Mouse (Mus musculus) kidney, adult 2 months (tissue): ENCODE measurements around the gene Dlx3. TPM values are rescaled to one million over a fixed set of nuclear protein-coding genes. Genes with fewer than 3 reads are reported as not detected.

Experiments used
- DNase-seq: peaks from one replicate; pipeline ENCODE4 v3.0.0; 2021
- H3K27ac ChIP-seq: fragments of 200-500 bp; 2 replicates; pipeline ENCODE4 v1.5.1; 2012; ENCODE audit warnings: low read depth, low read length, control low read depth, inconsistent platforms; ENCODE audit not compliant: insufficient read depth
- H3K27me3 ChIP-seq: fragments of 200-500 bp; replicated peaks from 2 replicates; pipeline ENCODE4 v1.6.1; 2012; ENCODE audit warnings: mild to moderate bottlenecking, moderate library complexity, low read length, inconsistent platforms; ENCODE audit not compliant: control insufficient read depth, insufficient read depth
- H3K36me3 ChIP-seq: fragments of 200-500 bp; 2 replicates; pipeline ENCODE4 v1.6.1; 2012; ENCODE audit warnings: mild to moderate bottlenecking, moderate library complexity, low read length, inconsistent platforms; ENCODE audit not compliant: control insufficient read depth, insufficient read depth
- H3K4me1 ChIP-seq: fragments of 200-500 bp; 2 replicates; pipeline ENCODE4 v1.6.1; 2011; ENCODE audit warnings: low read length; ENCODE audit not compliant: control insufficient read depth, insufficient read depth
- H3K4me3 ChIP-seq: fragments of 200-500 bp; 2 replicates; pipeline ENCODE4 v1.5.1; 2011; ENCODE audit warnings: mild to moderate bottlenecking, low read depth, low read length, control low read depth; ENCODE audit not compliant: insufficient read depth
- CTCF ChIP-seq: fragments of 200-500 bp; conservative IDR thresholded peaks from 2 replicates; pipeline ENCODE4 v1.5.1; 2011; ENCODE audit warnings: low read depth, mild to moderate bottlenecking, control low read depth, low read length, moderate library complexity, mixed read lengths; ENCODE audit not compliant: insufficient read depth, insufficient read length
- POLR2A ChIP-seq: fragments of 200-500 bp; IDR thresholded peaks from one replicate; pipeline ENCODE4 v1.6.1; 2011; ENCODE audit warnings: low read depth, low read length, control low read depth
- WGBS: fragments of 180-500 bp; shearing (Covaris S2); methylation state at CpG from one replicate; pipeline ENCODE4 v1.1.7; 2018; 5-methylcytosine and 5-hydroxymethylcytosine counted together
- polyA plus RNA-seq: library from polyadenylated mRNA; depleted of rRNA; stranded (reverse); fragments of >200 nt; gene quantifications from 2 replicates; pipeline ENCODE4 v1.2.3, GENCODE M21; 2012

The Dlx3 gene
- polyA plus RNA-seq, 1 experiment: 0.05 TPM

DNA sequence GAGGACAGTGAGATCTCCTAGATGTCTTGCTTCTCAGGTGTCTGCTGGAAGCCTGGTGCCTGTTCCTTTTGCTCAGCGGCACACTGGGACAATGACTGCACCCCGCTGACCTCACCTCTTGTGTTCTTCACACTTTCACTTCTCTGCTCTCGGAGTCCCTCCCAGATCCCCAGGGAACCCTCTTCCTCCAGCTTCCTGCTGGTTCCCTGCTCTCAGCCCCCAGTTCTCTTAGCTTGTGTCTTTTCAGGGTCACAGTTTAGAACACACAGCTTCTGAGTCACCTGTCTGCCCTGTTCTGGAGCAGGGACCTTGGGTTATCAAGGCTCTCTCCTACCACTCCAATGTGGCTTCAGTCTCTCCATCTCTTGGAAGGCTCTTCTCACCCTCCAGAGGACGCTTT, 35.7 kb upstream of the Dlx3 start:
- no peak overlapping the region for H3K4me3 ChIP-seq
- WGBS: 59% methylated on average over 4 of the region's 4 CpGs
- H3K36me3 ChIP-seq: no peaks in the 10 kb centered on the region
- TF ChIP-seq POLR2A: no peak
- TF ChIP-seq CTCF: no peak
- no peak overlapping the region for H3K27ac ChIP-seq
- no peak for DNase-seq
- H3K4me1 ChIP-seq: peaks cover 9% of the 10 kb centered on the region
- H3K27me3 ChIP-seq: no peaks in the 10 kb centered on the region

DNA sequence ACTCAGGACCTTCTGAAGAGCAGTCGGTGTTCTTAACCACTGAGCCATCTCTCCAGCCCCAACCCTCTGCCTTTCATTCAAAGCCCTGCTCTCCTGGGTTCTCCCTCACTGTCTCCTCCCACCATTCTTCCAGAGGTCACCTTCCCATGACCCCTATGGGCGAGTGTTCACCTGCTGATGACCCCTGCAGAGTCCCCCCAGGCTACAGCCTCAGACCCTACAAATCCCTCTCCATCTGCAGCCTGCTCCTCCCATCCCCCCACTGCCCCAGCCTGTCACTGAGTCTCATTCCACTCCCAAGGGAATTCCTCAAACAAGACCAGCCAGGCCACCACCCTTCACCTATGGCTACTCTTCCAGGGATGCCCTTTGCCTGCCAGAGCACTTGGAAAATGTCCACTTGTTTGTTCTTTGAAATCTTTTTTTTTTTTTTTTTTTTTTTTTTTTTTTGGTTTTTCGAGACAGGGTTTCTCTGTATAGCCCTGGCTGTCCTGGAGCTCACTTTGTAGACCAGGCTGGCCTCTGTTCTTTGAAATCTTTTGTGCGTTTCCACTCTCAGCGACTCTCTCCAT, 35.0 kb upstream of the Dlx3 start:
- no peaks in the 10 kb centered on the region for H3K36me3 ChIP-seq
- H3K4me1 ChIP-seq: peaks cover 8% of the 10 kb centered on the region
- H3K27ac ChIP-seq: no peak overlapping the region
- 55% methylated on average over 5 of the region's 5 CpGs for WGBS
- H3K27me3 ChIP-seq: no peaks in the 10 kb centered on the region
- TF ChIP-seq POLR2A: no peak
- TF ChIP-seq CTCF: no peak
- H3K4me3 ChIP-seq: no peak overlapping the region
- DNase-seq: no peak

DNA sequence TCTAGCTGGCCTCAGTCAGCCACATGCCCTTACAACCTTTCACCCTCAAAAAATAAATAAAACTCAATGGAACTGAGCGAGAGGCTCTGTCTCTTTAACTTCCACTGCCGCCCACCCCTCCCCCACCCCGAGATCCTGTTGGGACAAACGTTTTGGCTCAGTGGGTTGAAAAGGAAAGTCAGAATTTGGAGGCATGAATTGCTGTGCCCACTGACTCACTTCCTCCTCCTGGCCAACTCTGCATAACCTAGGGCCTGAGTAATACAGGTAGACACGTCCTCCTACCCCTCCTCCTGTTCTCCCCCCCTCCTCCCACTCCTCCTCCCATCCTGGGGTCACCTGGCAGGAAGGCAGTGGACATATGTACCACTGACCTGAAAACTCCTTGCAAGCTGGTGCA, 34.2 kb upstream of the Dlx3 start:
- no peak for TF ChIP-seq POLR2A
- no peak for TF ChIP-seq CTCF
- Histone ChIP-seq H3K4me3 (no peak overlapping the region), H3K4me1 (peaks cover 7% of the 10 kb centered on the region; the same call in 1 of the 2 replicates), H3K27ac (peak overlapping the region; percentile 57), H3K36me3 (no peaks in the 10 kb centered on the region), H3K27me3 (no peaks in the 10 kb centered on the region)
- 21% methylated on average over 5 of the region's 5 CpGs for WGBS
- DNase-seq: no peak

DNA sequence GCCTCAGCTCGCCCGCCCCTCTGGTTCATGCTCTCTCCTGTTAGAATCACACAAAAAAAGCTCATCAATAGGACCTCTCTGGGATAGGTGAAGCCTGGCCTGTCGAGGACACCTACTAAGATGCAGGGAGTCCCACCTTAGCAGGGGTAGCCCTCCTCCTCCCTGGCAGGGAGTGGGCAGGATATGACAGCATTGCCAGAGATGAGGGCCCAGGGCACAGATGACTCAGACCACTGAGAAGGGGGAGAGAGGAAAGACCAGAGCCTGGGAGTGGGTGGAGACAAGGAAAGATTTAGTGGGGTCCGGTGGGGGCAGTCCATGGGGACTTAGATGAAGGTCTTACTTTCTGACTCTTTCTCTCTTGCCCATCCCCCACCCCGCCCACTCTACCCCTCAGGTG, 33.7 kb upstream of the Dlx3 start:
- Histone ChIP-seq H3K27me3 (no peaks in the 10 kb centered on the region), H3K36me3 (no peaks in the 10 kb centered on the region), H3K27ac (peak overlapping the region; percentile 57), H3K4me1 (peaks cover 7% of the 10 kb centered on the region; the same call in 1 of the 2 replicates), H3K4me3 (no peak overlapping the region)
- TF ChIP-seq POLR2A: no peak
- no peak for TF ChIP-seq CTCF
- DNase-seq: no peak
- 52% methylated on average over 5 of the region's 5 CpGs for WGBS

DNA sequence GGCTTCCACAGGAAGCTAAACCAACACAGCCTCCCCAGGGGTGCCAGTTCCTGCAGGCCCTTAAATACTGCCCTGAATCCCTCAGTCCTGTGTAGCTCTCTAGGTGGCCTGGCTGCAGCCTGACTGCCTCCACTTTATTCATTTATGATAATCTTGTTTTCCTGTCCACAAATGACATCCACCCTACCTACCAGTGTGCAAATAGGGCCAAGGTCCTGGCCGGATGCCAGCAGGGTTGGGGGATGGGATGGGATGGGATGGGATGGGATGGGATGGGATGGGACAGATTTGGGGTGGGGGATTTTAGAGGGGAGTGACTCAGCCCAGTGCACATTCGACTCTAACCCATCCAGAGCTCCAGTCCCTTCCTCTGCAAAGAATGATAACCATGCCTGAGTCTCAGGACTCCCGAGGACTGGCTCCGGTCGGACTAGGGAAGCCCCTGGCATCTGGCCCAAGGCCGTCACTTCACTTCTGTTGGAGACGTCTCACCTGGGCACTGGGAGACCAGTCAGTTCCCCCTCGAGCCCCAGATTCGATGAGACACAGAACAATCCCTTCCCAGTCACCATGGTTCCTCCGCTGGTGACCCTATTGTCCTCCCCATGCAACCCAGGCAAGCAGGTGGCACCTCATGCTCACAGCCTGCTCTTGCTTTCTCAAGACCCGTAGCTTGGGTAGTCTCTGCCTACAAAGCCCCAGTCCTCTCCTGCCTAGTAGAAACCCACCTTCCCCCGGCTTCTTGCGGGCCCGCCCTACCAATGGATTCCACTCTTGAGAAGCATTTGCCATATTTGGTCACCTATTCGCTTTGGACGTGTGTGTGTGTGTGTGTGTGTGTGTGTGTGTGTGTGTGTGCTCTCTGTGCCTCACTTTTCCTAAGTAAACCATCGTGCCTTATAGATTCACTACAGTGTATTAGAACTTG, 32.4 kb upstream of the Dlx3 start:
- no peak for TF ChIP-seq POLR2A
- no peak for TF ChIP-seq CTCF
- peaks cover 7% of the 10 kb centered on the region; the same call in 1 of the 2 replicates for H3K4me1 ChIP-seq
- no peaks in the 10 kb centered on the region for H3K36me3 ChIP-seq
- no peak overlapping the region for H3K4me3 ChIP-seq
- H3K27ac ChIP-seq: no peak overlapping the region; the same call in 1 of the 2 replicates
- no peak for DNase-seq
- no peaks in the 10 kb centered on the region for H3K27me3 ChIP-seq
- 68% methylated on average over 17 of the region's 17 CpGs for WGBS

DNA sequence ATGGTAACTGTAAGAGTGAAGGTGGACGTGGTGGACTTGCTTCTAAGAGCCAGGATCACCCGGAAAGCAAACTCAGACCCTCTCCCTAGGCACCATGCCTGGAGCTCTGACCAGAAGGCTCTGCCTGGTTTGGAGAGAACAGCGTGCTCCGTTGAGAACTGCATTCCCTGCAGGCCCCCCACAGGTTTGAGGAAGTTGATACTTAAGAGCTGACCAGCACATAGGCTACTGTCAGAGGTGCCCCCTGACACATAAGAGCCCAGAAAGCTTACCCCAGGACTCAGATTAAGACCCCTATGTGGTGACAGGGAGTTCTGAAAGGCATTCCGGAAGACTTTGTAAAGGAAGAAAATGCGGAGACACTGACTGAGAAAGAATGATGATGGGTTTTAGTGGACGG, 31.6 kb upstream of the Dlx3 start:
- Histone ChIP-seq H3K4me1 (peaks cover 7% of the 10 kb centered on the region; the same call in 1 of the 2 replicates), H3K4me3 (no peak overlapping the region), H3K36me3 (no peaks in the 10 kb centered on the region), H3K27me3 (no peaks in the 10 kb centered on the region), H3K27ac (peak overlapping the region; percentile 46)
- TF ChIP-seq POLR2A: no peak
- no peak for TF ChIP-seq CTCF
- WGBS: 69% methylated on average over 7 of the region's 7 CpGs
- DNase-seq: no peak
